Mouse (Mus musculus) testis, adult 2 months (tissue): Measurements from ENCODE around the gene Gclm.

Experiments used
- CTCF ChIP-seq: fragments of 200-500 bp; IDR thresholded peaks from 2 replicates; pipeline ENCODE4 v1.5.1; 2012; ENCODE audit warnings: low read depth, mild to moderate bottlenecking, inconsistent platforms, low read length, moderate library complexity; ENCODE audit not compliant: control insufficient read depth, insufficient read depth, insufficient replicate concordance
- POLR2A ChIP-seq: fragments of 200-500 bp; IDR thresholded peaks from 2 replicates; pipeline ENCODE4 v1.6.1; 2012; ENCODE audit warnings: low read depth, mild to moderate bottlenecking, inconsistent platforms, low read length, moderate library complexity; ENCODE audit not compliant: control insufficient read depth

DNA sequence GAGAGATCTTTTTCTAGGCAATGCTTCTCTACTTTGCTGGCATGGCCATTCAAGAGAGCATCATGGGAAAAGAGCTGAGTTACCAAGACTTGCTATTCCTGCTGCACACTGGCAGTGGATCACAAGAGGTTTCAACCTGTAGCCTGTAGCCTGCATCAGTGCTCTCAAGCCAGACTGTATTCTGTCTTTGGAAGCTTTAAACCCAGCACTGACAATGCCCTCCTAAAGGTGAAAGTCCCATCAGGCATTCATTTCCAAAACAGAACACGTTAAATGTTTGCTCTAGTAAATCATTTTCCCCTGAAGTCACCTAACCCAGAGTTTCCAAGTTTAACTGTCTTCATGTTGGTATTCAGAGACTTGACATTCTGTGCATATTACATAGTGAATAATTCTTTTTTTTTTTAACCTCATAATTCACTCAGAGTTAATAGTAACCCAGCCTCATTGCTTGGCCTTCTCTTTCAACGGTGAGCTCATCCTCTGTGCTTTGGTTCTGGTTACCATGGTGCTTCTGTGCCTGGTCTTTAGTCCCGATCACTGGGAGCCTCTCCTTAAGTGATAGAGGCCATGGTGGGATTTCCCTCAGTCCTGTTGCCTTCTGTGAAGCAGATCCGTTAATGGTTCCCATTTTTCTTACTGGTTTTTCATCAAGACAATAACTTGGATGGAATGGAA lies 48.6 kb upstream of the Gclm start:
- TF ChIP-seq CTCF, result no peak
- no peak for TF ChIP-seq POLR2A
